Mouse (Mus musculus): ENCODE measurements around the gene Npb.

DNA sequence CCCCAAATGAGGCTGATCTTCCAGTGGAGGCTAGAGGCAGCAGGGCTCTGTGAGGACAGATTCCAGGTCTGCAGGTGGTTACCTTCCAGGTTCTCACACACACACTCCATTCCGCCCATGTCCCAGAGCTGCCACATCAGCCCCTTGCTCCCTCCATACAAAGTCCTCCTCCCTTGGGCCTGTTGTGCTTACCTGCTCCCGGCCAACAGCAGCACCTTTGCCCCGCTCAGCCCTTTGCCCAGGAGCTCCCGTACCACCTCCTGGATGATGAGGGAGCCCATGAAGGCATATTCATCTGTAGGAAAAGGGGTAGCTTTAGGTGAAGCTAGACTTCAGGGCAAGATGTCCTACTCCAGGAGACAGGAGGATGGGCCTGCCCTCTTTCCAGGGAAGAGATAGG, 49.0 kb downstream of the Npb start:
- no peak for TF ChIP-seq CTCF (IDR thresholded peaks at IDR 0.05)
- no peak for TF ChIP-seq EP300 (IDR thresholded peaks at IDR 0.05)

Data from lung, postnatal 0 days (tissue).